Mouse (Mus musculus): Measurements from ENCODE around the gene Nhlrc2. TPM values are rescaled to one million over a fixed set of nuclear protein-coding genes. Genes with fewer than 3 reads are reported as not detected.

Gene Nhlrc2
- total and polyA plus RNA-seq, 3 experiments, result 22.4 to 37.6 (median 34.7) TPM

GRCm38 (mm10) chr19:56588205-56588626 is 40.2 kb downstream of the Nhlrc2 start:
- peak overlapping the region; percentile 91 for H3K27ac ChIP-seq (ENCODE audit: control insufficient read depth, low read depth, low read length)
- H3K9ac ChIP-seq (ENCODE audit: control insufficient read depth, low read depth, low read length, poor library complexity, severe bottlenecking), result peak overlapping the region; percentile 62
- H3K4me3 ChIP-seq (ENCODE audit: control insufficient read depth in 1 of 2, insufficient read depth in 1 of 2, low read depth in 2 of 2, low read length in 2 of 2), result no peak overlapping the region
- TF ChIP-seq USF1 (IDR thresholded peaks at IDR 0.05; ENCODE audit: low read depth, low read length), result peak; percentile 6; the same call in 1 of the 2 replicates
- TF ChIP-seq SIN3A (IDR thresholded peaks at IDR 0.05; ENCODE audit: low read length), result peak; percentile 72
- TF ChIP-seq MAZ (IDR thresholded peaks at IDR 0.05; ENCODE audit: low read depth, low read length), result 0 out of 2 replicates have a peak, but pooled peaks have one; percentile 32
- TF ChIP-seq GATA1 (IDR thresholded peaks at IDR 0.05; ENCODE audit: low read depth, low read length), result no peak; the same call in none of the 2 replicates
- peak; percentile 65; the same call in 1 of the 2 replicates for TF ChIP-seq TCF12 (IDR thresholded peaks at IDR 0.05; ENCODE audit: low read depth, low read length)
- peak; percentile 64 for TF ChIP-seq TBP (IDR thresholded peaks at IDR 0.05; ENCODE audit: low read depth, low read length)
- no peak for TF ChIP-seq ZMIZ1 (IDR thresholded peaks at IDR 0.05; ENCODE audit: low read depth, low read length)
- 0 out of 2 replicates have a peak, but pooled peaks have one; percentile 20 for TF ChIP-seq NELFE (IDR thresholded peaks at IDR 0.05; ENCODE audit: low read depth, low read length)
- TF ChIP-seq POLR2A (IDR thresholded peaks at IDR 0.05; ENCODE audit: control insufficient read depth in 1 of 2, insufficient read depth in 1 of 2, low read depth in 1 of 2, low read length in 2 of 2, poor library complexity in 1 of 2), result peak in 1 of 2 experiments; percentile 49; a peak in 1 of 4 replicates
- TF ChIP-seq MYC (IDR thresholded peaks at IDR 0.05; ENCODE audit: low read depth, low read length), result peak; percentile 67; the same call in 1 of the 2 replicates
- no peak for TF ChIP-seq E2F4 (IDR thresholded peaks at IDR 0.05; ENCODE audit: borderline replicate concordance, low read depth, low read length)
- TF ChIP-seq POLR2AphosphoS5 (IDR thresholded peaks at IDR 0.05; ENCODE audit: borderline replicate concordance, low read depth, low read length), result no peak
- TF ChIP-seq KAT2A (conservative IDR thresholded peaks at IDR 0.05; ENCODE audit: low read depth, low read length), result peak; percentile 47; the same call in 1 of the 2 replicates
- TF ChIP-seq MEF2A (IDR thresholded peaks at IDR 0.05; ENCODE audit: extremely low read depth, insufficient replicate concordance, low read depth, low read length, poor library complexity, severe bottlenecking), result no peak
- TF ChIP-seq HCFC1 (IDR thresholded peaks at IDR 0.05; ENCODE audit: low read depth, low read length), result no peak
- TF ChIP-seq MYB (IDR thresholded peaks at IDR 0.05; ENCODE audit: low read depth, low read length), result no peak
- no peak for TF ChIP-seq CTCF (IDR thresholded peaks at IDR 0.05 in 2 of 3, conservative IDR thresholded peaks at IDR 0.05 in 1 of 3; ENCODE audit: control insufficient read depth in 1 of 3, insufficient read depth in 1 of 3, low read depth in 2 of 3, low read length in 3 of 3, poor library complexity in 1 of 3, severe bottlenecking in 1 of 3)
- TF ChIP-seq GABPA (IDR thresholded peaks at IDR 0.05; ENCODE audit: low read depth, low read length), result no peak
- peak; percentile 77 for TF ChIP-seq TAL1 (IDR thresholded peaks at IDR 0.05; ENCODE audit: low read length)
- no peak for TF ChIP-seq BHLHE40 (IDR thresholded peaks at IDR 0.05; ENCODE audit: borderline replicate concordance, low read depth, low read length)
- no peak for TF ChIP-seq NRF1 (IDR thresholded peaks at IDR 0.05; ENCODE audit: insufficient read depth, low read depth, low read length, poor library complexity, severe bottlenecking)
- TF ChIP-seq CHD1 (IDR thresholded peaks at IDR 0.05; ENCODE audit: low read depth, low read length), result no peak
- no peak for TF ChIP-seq UBTF (IDR thresholded peaks at IDR 0.05; ENCODE audit: borderline replicate concordance, insufficient read depth, low read depth, low read length)
- TF ChIP-seq RAD21 (IDR thresholded peaks at IDR 0.05; ENCODE audit: low read depth, low read length), result no peak
- TF ChIP-seq SMC3 (IDR thresholded peaks at IDR 0.05; ENCODE audit: low read depth, low read length), result peak; percentile 22; the same call in 1 of the 2 replicates
- TF ChIP-seq MXI1 (IDR thresholded peaks at IDR 0.05; ENCODE audit: low read depth, low read length), result peak; percentile 83; the same call in 1 of the 2 replicates
- no peak for TF ChIP-seq ZC3H11A (IDR thresholded peaks at IDR 0.05; ENCODE audit: low read depth, low read length)
- TF ChIP-seq CHD2 (IDR thresholded peaks at IDR 0.05; ENCODE audit: low read length), result no peak
- TF ChIP-seq POLR2AphosphoS2 (IDR thresholded peaks at IDR 0.05; ENCODE audit: low read length), result no peak; the same call in 1 of the 2 replicates
- TF ChIP-seq ZKSCAN1 (IDR thresholded peaks at IDR 0.05; ENCODE audit: low read depth, low read length), result no peak
- peak; percentile 99 for TF ChIP-seq ETS1 (IDR thresholded peaks at IDR 0.05; ENCODE audit: low read depth, low read length)
- no peak for TF ChIP-seq ZNF384 (IDR thresholded peaks at IDR 0.05; ENCODE audit: low read depth, low read length)
- TF ChIP-seq RCOR1 (IDR thresholded peaks at IDR 0.05; ENCODE audit: low read depth, low read length), result peak; percentile 42
- peak; percentile 93 for TF ChIP-seq JUND (IDR thresholded peaks at IDR 0.05; ENCODE audit: low read depth, low read length)
- TF ChIP-seq MAFK (IDR thresholded peaks at IDR 0.05; ENCODE audit: borderline replicate concordance, low read depth, low read length), result no peak
- peak; percentile 71 to 74; a peak in 3 of 4 replicates for TF ChIP-seq EP300 (IDR thresholded peaks at IDR 0.05; ENCODE audit: low read depth in 1 of 2, low read length in 2 of 2)
- TF ChIP-seq MAX (IDR thresholded peaks at IDR 0.05; ENCODE audit: low read length), result peak; percentile 76
- TF ChIP-seq ELF1 (IDR thresholded peaks at IDR 0.05; ENCODE audit: low read depth, low read length), result no peak

More at GRCm38 (mm10) chr19:56588205-56588626, 40.2 kb downstream of the Nhlrc2 start:
- peaks cover 11 to 14% of the 10 kb centered on the region in 2 experiments for H3K4me1 ChIP-seq (ENCODE audit: control insufficient read depth in 1 of 2, insufficient read depth in 2 of 2, low read length in 2 of 2)
- H3K79me2 ChIP-seq (ENCODE audit: control insufficient read depth, insufficient read depth, low read length, poor library complexity), result no peaks in the 10 kb centered on the region
- no peaks in the 10 kb centered on the region for H3K9me3 ChIP-seq (replicated peaks; ENCODE audit: insufficient read depth, low read length)
- H3K36me3 ChIP-seq (ENCODE audit: control insufficient read depth in 1 of 2, insufficient read depth in 2 of 2, low read length in 2 of 2), result peaks cover 26 to 54% of the 10 kb centered on the region in 2 experiments
- H3K27me3 ChIP-seq (ENCODE audit: control insufficient read depth in 1 of 2, insufficient read depth in 2 of 2, low read length in 2 of 2), result no peaks in the 10 kb centered on the region
- DNase-seq (ENCODE audit: low read depth, low spot score), result peak; percentile 97
